Mouse (Mus musculus) ES-Bruce4 (cell line): Measurements from ENCODE around the gene Prtn3. TPM values are rescaled to one million over a fixed set of nuclear protein-coding genes. Genes with fewer than 3 reads are reported as not detected.

Experiments used
- H3K27ac ChIP-seq: 2 replicates; pipeline ENCODE4 v1.5.1; 2012; ENCODE audit warnings: low read length, inconsistent platforms; ENCODE audit not compliant: insufficient read depth
- H3K27me3 ChIP-seq: 2 replicates; pipeline ENCODE4 v1.6.1; 2012; ENCODE audit warnings: mild to moderate bottlenecking, low read length, inconsistent platforms; ENCODE audit not compliant: control insufficient read depth, poor library complexity, insufficient read depth, severe bottlenecking
- H3K36me3 ChIP-seq: 2 replicates; pipeline ENCODE4 v1.6.1; 2012; ENCODE audit warnings: inconsistent platforms, mild to moderate bottlenecking, low read length, moderate library complexity; ENCODE audit not compliant: control insufficient read depth, poor library complexity, insufficient read depth, severe bottlenecking
- H3K4me1 ChIP-seq: one replicate; pipeline ENCODE4 v1.8.1; 2011; ENCODE audit warnings: low read length; ENCODE audit not compliant: control insufficient read depth, insufficient read depth
- H3K4me3 ChIP-seq: 2 replicates; pipeline ENCODE4 v1.5.1; 2011; ENCODE audit warnings: low read depth, mild to moderate bottlenecking, low read length
- H3K9ac ChIP-seq: 2 replicates; pipeline ENCODE4 v1.6.1; 2012; ENCODE audit warnings: low read depth, mild to moderate bottlenecking, inconsistent platforms; ENCODE audit not compliant: poor library complexity, severe bottlenecking
- H3K9me3 ChIP-seq: replicated peaks from 2 replicates; pipeline ENCODE4 v1.6.1; 2012; ENCODE audit warnings: mild to moderate bottlenecking, low read length, inconsistent platforms; ENCODE audit not compliant: control insufficient read depth, poor library complexity, insufficient read depth, severe bottlenecking
- CTCF ChIP-seq: IDR thresholded peaks from one replicate; pipeline ENCODE4 v1.8.1; 2011; ENCODE audit warnings: low read depth, low read length
- EP300 ChIP-seq: IDR thresholded peaks from 2 replicates; pipeline ENCODE4 v1.6.1; 2011; ENCODE audit warnings: low read depth, low read length; ENCODE audit not compliant: insufficient read depth
- POLR2A ChIP-seq: IDR thresholded peaks from one replicate; pipeline ENCODE4 v1.8.1; 2011; ENCODE audit warnings: low read length; ENCODE audit not compliant: insufficient read depth
- polyA plus RNA-seq: library from polyadenylated mRNA; stranded (reverse); fragments of >200 nt; gene quantifications from 2 replicates; pipeline ENCODE4 v1.2.4, GENCODE M21; 2011; ENCODE audit warnings: low read depth; ENCODE audit not compliant: missing spikeins, insufficient read depth, insufficient read length

The Prtn3 gene
- polyA plus RNA-seq, 1 experiment: 13.1 TPM

DNA sequence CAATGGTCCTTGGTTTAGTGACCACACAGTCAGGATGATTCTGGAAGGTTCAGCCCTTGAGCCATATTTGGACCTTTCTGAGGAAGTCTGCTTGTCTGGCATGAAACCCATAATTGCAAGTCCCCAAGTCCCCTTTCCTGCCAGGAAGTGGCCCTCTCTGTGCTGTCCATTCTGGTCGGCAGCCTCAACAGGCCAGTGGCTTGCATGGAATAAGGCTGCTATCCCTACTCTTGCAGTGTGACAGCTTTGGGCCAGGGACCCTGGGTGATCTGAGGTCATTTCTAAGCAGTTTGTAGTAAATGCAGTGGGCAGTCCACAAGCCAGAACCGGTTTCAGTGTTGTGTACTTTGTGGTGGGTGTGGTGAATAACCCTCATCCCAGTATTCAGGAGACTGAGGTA is 36.1 kb upstream of the Prtn3 start:
- H3K9me3 ChIP-seq: no peaks in the 10 kb centered on the region
- no peaks in the 10 kb centered on the region for H3K27me3 ChIP-seq
- no peak for TF ChIP-seq POLR2A
- no peak for TF ChIP-seq EP300
- no peak for TF ChIP-seq CTCF
- H3K36me3 ChIP-seq: no peaks in the 10 kb centered on the region
- H3K4me3 ChIP-seq: no peak overlapping the region
- no peak overlapping the region for H3K9ac ChIP-seq
- peaks cover 3% of the 10 kb centered on the region for H3K4me1 ChIP-seq
- H3K27ac ChIP-seq: no peak overlapping the region

DNA sequence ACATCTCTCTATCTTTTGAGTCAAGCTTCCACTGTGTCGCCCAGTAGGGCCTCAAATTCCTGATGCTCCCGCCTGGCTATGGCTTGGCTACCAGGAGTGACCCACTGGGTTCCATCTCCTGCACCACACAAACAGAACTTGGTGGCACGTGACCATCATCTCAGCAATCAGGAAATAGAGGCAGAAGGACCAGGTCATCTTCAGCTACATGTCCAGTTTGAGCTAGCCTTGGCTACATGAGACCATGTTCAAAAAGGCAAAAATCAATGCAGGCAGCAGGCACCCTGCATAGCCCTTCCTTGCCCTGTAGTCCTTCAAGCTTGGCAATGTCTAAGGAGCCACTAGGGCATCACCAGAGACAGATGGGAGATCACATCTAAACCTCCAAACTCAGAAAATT is 34.2 kb upstream of the Prtn3 start:
- Histone ChIP-seq H3K36me3 (no peaks in the 10 kb centered on the region), H3K9me3 (no peaks in the 10 kb centered on the region), H3K27ac (peak overlapping the region; percentile 82), H3K9ac (peak overlapping the region; percentile 52; the same call in 1 of the 2 replicates), H3K27me3 (no peaks in the 10 kb centered on the region), H3K4me3 (peak overlapping the region; percentile 63), H3K4me1 (peaks cover 6% of the 10 kb centered on the region)
- TF ChIP-seq EP300: no peak

DNA sequence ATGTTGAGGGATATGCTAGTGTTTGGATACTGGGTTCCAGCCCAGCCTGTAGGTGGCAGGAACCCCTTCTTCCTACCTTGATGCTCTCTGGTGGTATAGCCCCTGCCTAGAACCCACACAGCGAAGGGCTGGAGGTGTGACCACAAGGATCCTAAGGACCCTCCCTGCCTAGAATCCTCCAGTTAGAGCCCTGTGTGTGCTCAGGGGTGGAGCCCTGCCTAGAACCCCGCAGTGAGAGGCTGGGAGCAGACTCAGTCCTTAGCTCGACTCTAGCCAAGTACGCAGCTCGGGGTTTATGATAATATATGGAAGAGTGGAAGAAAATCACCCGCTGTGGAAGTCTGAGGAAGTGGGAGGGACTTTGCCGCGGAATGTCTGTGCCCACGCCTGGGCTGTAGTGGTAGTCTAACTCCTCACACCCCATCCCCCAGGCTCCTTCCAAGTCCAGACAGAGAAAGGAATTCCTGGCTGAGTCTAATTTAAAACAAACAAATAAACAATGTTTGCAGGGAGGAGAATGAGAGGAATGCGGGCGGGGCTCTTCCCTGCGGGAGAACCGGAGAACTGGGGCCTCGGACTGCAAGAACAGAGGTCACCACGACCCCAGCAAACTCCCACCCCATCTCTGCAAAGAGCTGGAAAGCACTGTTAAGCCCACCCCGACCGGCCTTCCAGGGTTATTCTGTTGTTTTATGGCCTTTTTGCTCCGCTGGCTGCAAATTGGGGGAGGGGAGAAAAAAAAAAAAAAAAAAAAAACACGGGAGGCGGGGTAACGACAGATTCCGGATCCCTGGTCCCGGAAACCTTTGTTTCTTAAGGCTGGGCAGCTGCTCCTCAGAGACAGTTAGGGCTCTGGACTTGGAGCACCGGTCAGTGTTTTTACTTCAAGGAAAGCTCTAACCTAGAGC is 33.4 kb upstream of the Prtn3 start:
- Histone ChIP-seq H3K27ac (peak overlapping the region; percentile 82), H3K4me3 (peak overlapping the region; percentile 63), H3K36me3 (no peaks in the 10 kb centered on the region), H3K4me1 (peaks cover 6% of the 10 kb centered on the region), H3K9ac (peak overlapping the region; percentile 52), H3K9me3 (no peaks in the 10 kb centered on the region), H3K27me3 (no peaks in the 10 kb centered on the region)
- TF ChIP-seq POLR2A: peak; percentile 53
- peak; percentile 86 for TF ChIP-seq EP300
- TF ChIP-seq CTCF: peak; percentile 33

DNA sequence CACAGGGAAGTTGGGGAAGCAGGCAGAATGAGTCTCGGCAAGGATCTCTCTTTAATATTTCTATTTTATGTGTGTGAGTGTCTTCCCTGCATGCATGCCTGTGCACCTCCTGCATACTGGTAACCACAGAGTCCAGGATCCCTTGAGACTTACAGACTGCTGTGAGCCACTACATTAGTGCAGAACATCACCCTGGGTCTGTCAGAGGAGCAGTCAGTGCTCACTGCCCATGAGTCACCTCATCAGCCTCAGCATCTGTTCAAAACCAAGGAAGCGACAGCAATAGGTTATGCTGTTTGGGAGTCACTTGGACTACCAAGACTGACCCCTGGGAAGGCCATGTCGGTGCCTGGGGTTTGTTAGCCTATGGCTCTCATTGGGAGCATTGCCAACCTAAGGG is 32.0 kb upstream of the Prtn3 start:
- no peaks in the 10 kb centered on the region for H3K36me3 ChIP-seq
- no peak overlapping the region for H3K4me3 ChIP-seq
- H3K27ac ChIP-seq: no peak overlapping the region
- peaks cover 6% of the 10 kb centered on the region for H3K4me1 ChIP-seq
- no peak for TF ChIP-seq CTCF
- TF ChIP-seq POLR2A: no peak
- TF ChIP-seq EP300: no peak
- no peaks in the 10 kb centered on the region for H3K27me3 ChIP-seq
- H3K9me3 ChIP-seq: no peaks in the 10 kb centered on the region
- H3K9ac ChIP-seq: no peak overlapping the region

DNA sequence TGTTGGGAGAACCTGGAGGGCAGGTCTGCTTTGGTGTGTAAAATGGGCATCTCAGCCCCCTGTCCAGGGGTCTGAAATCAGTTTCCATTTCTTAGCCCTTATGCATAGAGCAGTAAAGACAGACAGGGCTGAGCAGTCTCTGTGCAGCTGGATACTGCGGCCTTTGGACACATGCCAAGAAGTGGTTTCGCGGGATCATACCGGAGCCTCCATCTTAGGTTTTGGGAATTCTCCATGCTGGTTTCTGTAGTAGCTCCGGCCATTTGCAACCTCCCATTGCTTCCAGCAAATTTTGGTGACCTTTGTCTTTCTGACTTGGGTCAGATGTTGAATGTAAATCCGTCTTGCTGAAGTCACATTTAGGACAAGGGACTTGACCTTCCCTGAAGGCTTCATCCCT is 30.8 kb upstream of the Prtn3 start:
- Histone ChIP-seq H3K9me3 (no peaks in the 10 kb centered on the region), H3K27me3 (no peaks in the 10 kb centered on the region), H3K27ac (no peak overlapping the region), H3K4me1 (peaks cover 6% of the 10 kb centered on the region), H3K36me3 (no peaks in the 10 kb centered on the region), H3K9ac (no peak overlapping the region), H3K4me3 (no peak overlapping the region)
- TF ChIP-seq EP300: no peak
- no peak for TF ChIP-seq POLR2A
- no peak for TF ChIP-seq CTCF

DNA sequence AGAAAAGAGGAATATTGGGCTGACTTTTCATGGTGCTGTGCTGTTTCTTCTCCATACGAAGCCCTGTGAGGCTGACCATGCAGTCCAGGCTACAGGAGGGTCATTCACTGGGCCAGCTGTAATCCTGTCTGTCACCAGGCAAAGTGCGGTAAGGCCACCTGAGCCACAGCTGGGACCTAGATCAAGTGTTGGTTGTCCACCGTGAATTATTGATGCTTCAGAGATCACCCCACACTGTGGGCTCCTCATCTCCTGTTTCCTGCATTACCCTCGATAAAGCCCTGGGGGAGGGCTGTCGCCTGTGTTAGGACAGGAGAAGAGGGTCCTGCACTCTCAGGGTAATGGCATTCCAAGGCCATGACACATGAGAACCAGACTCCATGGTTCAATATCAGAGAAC is 27.7 kb upstream of the Prtn3 start:
- Histone ChIP-seq H3K27ac (no peak overlapping the region), H3K9me3 (no peaks in the 10 kb centered on the region), H3K9ac (no peak overlapping the region), H3K27me3 (no peaks in the 10 kb centered on the region), H3K36me3 (no peaks in the 10 kb centered on the region), H3K4me1 (peaks cover 14% of the 10 kb centered on the region), H3K4me3 (no peak overlapping the region)
- TF ChIP-seq EP300 (no peak), POLR2A (no peak), CTCF (no peak)
